Mouse (Mus musculus): ENCODE results near the gene Actn3.
"Not testable (repeated sequence)": the region's sequence is repeated elsewhere in the genome, so short reads cannot be mapped to it uniquely, and the experiment has no call there.

Gene Actn3

DNA sequence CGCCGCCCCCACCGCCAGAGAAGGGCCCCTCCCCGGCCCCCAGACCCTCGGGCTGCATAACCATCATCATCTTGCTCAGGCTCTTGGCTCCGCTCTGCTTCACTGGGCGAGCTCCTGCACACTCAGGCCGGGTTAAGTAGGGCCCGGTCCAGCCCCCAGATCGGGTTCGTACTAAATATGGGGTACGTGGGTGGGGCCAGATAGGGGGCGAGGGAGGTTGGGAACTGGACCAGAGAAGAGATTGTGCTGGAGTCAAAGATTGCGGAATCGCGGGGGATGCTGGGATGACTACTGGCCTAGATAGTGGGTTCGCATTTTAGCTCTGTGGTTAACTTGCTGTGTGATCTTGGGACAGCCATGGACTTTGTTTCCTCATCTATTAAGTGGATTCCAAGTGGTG is at the start of gene Actn3:
Gene Actn3, minus strand, starts transcription at position 125 of the 400 bp plus-strand sequence.
- CTCF ChIA-PET: interaction anchor here (0.5 kb wide), 1 partner anchor 375 kb away, joined by 3 read pairs; no protein-coding TSS in a partner anchor

DNA sequence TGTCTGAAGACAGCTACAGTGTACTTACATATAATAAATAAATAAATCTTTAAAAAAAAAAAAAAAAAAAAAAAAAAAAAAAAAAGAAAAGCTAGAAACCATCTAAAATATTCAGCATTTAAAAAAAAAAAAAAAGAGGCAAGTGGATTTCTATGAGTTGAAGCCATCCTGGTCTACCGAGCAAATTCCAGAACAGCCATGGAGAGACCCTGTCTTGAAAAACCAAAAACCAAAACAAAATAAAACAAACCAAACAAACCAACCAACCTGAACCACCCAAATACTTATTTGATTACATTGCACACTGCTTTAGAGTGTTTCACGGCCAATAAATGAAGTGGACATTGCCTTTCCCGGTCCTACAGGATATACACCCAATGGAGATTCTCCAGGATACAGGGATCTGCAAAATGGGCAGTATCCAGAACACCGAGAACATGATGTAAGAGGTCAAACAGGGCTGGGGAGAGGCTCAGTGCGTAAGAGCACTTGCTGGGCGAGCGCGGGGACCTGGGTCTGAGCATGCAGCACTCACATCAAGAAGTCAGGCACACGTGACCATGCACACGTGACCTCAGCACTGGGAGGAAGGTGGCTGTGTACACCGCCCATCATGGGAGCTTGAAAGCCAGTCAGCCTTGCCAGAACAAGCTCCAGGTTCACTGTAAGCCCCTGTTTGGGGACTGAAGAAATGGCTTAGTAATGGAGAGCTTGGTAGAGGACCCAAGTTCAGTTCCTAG is 47.6 kb upstream of the Actn3 start:
- CTCF ChIA-PET: interaction anchor here (0.7 kb wide), 1 partner anchor 546 kb away, joined by 3 read pairs; no protein-coding TSS in a partner anchor

DNA sequence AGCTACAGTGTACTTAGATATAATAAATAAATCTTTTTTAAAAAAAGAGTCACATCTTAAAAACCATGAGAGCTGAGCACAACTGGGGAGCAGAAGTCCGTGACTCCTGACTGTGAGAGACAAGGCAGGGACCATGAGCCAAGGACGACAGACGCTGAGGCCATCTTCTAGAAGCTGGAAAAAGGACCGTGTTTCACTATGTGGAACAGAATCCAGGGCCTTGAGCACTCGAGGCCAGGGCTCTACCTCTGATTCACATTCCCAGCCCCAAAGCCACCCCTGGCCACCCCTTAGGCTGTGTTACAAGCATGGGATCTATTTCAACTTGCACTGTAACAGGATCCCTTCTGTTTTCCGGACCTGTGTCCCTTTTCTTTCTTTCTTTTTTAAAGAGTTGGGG is 41.9 kb upstream of the Actn3 start:
- CTCF ChIA-PET: no interaction called here

DNA sequence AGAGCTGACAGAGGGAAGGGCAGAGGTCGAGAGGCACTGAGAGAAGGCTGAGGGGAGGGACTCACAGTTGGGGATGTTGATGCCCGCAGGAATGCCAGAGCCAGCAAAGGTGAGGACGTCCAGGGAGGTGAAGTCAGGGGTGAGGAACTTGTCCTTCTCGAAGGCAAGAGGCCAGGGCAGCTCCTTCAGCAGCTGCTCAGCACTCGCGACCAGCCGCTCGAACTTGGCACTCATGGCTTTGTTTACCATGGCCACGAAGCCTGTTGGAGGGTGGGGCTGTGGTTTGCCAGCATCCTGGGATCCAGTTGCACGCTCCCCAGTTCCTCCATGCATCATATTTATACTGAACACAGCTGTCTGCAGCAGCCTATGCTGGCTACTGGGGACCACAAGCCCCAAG is 39.1 kb upstream of the Actn3 start:
- CTCF ChIA-PET: no interaction called here

DNA sequence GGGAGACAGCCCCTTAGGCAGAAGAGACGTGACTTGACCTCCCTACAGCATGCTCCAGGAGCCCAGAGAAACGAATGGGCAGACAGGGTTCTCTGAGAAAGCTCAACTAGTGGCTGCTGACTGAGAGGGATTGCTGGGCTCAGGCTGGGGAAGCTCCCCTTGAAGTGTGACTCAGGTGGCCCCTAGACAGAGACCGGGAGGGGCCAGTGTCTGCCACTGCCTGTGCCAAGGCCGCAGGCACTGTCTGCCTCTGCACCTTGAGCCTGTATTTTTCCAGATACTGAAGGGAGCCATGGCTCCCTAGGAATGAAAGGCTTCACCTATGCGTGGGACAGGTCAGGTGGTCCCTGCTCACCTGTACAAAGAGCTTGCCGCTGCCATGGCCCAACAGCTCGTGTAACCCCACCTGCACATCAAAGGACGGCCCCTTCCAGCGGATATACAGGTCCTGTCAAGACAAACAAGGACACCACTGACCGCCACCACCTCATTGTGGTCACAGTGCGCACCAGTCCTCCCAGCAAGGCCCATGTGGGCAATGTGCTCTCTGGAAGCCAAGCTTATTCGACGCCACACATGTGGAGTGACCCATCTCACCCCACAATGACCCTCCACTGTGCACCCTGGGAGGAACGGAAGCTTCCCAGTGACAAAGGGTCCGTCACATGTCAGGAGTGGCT is 38.4 kb upstream of the Actn3 start:
- CTCF ChIA-PET: no interaction called here

DNA sequence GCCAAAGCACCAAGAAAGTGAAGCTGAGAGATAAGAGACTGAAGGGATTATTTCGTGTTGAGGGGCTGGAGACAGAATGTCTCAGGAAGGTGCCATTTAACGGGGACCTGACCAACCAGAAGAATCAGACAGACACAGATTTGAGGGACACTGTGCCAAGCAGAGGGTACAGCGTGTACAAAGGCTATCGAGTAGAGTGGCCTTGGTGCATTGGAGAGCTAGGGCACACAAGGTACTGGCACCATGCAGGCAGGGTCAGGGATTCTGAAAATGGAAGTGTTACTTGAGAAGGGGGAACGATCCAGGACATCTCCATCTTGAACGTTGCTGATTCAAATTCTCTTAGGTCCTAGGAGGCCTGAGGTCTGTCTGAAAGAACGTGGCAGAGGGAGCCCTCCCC is 31.7 kb upstream of the Actn3 start:
- CTCF ChIA-PET: no interaction called here

DNA sequence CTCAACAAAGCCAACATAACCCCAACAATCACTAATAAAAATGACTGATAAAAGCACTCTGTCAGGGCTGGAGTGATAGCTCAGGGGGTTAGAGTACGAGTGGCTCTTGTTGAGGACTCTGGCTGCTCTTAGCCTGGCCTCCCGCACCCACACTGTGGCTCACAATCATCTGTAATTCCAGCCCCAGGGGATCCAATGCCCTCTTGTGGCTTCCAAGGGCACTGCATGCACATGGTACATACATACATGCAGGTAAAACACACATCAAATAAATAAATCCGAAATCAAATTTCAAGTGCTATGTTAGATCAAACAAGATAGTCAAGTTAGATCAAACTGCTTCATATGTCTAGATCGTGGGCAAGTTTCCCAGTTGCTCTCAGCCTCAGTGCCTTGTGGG is 30.4 kb upstream of the Actn3 start:
- CTCF ChIA-PET: no interaction called here

DNA sequence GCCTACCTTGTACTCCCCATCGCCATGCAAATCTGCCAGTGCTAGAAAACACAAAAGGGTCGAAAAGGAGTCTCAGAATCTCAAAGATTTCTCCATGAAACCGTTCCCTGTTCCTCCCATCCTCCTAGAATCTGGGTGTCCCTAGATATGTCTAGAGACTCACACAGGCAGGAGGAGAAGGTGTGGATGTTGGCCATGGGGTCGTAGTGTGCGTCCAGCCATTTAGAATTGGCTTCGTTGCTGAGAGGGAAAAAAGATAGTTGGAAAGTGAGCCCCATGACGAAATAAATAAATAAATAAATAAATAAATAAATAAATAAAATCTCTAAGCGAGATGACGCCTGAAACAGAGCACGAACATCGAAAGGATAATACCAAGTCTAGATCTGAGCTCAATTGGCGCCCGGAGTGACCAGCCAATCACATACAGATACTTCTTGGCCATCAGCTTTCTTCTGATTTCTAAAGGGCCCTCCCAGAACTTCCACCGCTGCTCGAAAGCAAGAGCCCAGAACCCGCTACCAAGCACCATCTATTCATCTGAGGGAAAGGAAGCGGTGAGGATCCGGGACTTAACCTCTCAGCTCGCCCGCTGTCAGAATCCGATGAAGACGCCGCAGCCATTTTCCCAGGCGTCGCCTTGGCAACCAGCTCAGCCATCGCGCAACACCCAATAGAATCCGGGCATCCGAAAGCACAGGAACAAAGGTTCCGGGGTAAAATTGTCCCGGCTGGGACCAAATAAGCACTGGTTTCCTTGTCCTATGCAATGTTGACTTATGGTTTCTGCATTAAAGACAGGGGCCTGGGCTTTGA is 28.5 kb upstream of the Actn3 start, which contains the start of gene Bbs1:
Gene Bbs1, minus strand, starts transcription at position 650 of the 816 bp plus-strand sequence.
- CTCF ChIA-PET: no interaction called here

DNA sequence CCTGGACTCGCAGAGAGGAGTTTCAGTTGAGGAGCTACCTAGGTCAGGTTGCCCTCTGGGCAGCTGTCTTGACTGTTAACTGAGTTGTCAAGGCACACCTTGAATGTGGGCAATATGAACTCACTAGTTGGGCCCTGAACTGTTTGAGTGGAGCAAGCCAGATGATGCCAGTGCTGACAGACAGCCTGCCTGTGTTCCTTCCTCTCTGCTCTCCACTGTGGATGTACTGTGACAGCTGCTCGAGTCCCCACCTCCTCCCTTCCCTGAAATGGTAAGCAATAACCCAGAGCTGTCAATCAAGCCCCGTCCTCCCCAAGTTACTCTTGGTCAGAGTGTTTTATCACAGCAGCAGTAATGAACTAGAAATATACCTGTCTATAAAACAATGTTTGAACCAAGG is 22.2 kb upstream of the Actn3 start:
- CTCF ChIA-PET: no interaction called here

DNA sequence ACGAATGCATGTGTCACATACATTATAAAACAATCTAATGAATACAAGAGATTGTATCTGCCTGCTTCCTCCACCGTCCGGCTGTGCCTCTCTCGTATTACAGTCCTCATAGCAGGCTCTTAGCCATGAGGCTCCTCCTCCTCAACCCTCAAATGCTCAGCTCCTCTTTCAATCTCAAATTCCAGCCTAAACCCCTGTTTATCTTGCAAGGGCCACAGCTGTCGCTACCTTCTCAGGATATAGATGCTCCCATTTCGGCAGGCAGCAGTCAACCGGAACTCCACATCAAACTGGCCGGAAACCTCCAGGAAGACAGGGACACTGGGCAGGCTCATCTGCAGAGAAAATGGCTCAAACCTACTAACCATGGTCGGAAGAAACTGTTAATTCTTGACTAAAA is 21.3 kb upstream of the Actn3 start:
- CTCF ChIA-PET: no interaction called here

DNA sequence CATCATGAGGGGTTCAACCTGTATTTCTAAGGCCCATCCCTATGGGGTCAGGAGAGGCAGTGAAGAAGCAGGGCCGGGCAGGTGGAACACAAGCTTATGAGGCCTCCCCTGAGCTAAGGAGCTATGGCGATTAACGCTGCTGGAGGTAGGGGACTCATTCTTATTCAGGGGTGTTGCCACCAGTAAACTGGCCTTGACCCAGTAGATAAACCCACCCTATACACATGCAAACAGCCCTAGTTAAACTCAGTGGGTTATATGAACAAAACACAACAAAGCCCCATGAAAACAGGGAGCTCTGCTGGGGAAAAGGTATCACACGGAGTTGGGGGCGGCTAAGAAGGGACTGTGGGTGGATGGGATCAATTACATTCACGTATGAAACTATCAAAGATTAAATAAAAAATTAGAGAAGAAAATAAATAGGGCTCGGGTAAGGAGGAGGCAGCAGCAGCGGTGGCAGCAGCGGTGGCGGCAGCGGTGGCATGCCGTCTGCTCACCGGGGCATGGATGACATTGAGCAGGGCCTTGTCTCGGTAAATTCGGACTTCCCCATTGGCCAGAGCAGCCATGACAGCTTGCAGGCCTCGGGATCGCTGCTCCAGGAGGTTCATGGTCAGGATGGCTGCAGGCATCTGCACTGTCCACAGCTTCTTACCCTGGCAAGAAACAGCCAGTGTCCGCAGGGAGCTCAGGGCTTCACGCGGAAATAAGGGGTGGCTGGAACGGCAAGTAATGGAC is 19.2 kb upstream of the Actn3 start:
- CTCF ChIA-PET: interaction anchor here (0.9 kb wide), 1 partner anchor 12 kb away, joined by 3 read pairs; no protein-coding TSS in a partner anchor

DNA sequence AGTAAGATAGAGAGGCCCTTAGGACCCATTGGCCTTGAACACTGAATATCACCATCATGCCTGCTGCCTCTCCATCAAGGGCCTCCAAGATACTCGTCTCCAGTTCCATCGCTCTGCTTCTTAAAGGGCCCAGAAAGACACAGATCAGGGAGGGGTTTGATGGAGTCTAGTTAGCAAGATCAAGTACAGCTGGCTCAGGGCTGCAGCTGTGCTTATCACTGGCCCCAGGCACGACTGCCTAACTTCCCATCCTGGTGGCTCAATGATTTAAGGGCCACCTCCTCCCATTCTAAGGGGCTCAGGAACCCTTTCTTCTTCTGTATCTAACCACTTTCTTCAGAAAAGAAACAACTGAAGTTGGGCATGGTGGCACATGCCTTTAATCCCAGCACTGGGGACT is 14.1 kb upstream of the Actn3 start:
- CTCF ChIA-PET: no interaction called here

DNA sequence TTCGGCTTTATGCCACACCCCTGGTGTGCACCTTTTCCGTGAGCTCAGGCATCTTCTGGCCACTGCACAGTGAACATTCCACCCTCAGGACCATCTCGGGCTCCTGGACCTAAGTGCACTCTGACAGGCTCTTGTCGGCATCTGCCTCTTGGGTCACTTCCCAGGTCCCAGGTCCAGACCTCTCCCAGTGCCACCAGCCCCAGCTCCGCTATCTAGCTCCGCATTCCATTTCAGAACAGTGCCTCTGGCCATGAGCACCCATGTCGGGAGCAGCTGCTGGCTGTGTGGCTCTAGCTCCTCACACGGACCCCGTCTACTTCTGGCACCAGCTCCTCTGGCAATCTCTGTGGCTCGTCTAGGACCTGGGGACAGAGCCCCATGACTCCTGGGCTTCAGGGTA is 12.1 kb upstream of the Actn3 start:
- CTCF ChIA-PET: no interaction called here

DNA sequence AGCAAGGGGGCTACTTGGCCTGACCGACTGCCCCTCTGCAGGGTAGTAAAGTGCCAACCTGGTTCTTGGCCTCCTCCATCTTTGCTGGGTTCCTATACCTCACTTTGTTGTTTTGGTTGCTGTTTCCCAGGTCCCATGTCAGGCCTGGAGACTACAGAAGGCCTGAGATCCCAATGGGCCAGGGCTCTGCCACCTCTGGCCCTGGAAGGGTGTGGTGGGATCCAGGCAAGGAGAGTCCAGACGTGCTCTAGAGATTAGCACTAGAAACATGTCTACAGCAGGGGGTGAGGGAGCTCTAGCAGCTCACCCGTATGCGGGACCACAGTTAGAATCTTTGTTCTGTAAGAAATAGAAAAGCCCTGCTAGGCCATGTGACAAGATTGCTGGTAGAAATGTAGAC is 6.3 kb upstream of the Actn3 start:
- CTCF ChIA-PET: no interaction called here

DNA sequence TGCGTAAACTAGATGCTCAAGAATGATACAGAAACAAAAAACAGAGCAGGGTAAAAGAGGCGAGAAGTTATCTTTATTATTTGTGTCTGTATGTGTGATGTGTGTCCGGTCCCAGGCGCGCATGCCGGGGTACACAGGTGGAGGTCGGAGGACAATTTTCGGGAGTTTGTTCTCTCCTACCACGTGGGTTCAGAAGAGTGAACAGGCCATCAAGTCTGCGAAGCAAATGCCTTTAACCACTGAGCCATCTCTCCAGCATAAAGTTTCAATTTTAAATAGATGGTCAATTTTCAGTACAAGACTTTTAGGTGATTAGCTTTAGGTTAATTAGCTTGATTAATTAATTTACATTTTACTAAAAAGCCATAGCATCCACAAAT is 1.6 kb upstream of the Actn3 start:
- CTCF ChIA-PET: no interaction called here

DNA sequence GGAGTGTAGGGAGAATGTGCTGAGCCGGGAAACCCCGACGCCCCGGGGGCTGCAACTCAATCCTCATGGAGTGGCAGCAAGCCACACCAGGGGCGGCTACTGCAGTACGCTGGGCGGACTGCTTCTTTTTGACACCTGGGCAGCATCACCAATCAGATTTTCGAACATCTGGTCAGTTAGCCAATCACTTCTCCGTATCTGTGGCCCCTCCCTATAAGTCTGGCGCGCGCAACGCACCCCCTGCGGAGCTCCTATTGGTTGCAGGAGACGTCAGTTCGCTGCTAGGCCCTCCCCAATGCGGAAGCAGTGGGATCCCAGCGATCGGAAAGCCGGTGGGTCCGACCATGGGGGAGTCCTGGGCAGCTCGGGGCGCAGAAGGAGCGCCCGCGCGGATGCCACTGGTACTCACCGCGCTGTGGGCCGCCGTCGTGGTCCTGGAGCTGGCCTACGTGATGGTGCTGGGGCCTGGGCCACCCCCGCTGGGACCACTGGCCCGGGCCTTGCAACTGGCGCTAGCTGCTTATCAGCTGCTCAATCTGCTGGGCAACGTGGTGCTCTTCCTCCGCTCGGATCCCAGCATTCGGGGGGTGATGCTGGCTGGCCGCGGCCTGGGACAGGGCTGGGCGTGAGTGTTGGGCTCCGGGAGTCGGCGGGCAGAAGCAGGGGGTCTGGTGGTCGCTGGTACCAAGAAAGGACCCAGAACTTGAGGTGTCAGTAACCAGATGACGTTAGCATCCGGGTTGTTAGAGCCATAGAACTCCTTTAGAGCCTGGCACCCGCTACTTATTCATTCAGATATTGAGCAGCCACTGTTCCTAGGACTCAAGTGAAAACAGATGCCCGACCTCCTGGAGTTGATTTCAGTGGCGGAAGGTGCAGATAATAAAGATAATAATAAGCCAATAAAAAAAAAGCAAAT is 955 bp upstream of the Actn3 start, which contains the start of gene Zdhhc24:
Gene Zdhhc24, plus strand, starts transcription at position 264 of the 919 bp plus-strand sequence.
- CTCF ChIA-PET: interaction anchor here (0.5 kb wide), 2 partner anchors 376 to 549 kb away, joined by 3 to 8 read pairs; no protein-coding TSS in a partner anchor

DNA sequence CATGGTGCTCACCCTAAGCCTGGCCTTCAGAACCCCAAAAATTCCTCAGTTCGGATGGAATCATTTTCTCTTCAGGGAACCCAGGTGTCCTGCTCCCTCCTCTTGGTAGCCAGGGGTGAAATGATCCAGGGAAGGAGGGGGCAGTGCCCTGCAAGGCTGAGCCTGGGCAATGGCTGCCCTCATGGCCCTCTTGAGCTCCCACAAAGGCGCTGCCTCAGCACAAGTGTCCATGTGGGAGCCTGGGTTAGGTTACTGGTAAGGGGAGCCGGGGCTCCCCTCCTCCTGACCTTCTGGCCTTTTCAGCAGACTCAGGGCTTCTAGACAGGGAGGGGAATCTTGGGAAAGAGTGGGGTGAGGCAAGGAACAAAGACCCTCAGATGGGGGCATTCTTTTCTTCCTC is 954 bp downstream of the Actn3 start:
- CTCF ChIA-PET: no interaction called here

DNA sequence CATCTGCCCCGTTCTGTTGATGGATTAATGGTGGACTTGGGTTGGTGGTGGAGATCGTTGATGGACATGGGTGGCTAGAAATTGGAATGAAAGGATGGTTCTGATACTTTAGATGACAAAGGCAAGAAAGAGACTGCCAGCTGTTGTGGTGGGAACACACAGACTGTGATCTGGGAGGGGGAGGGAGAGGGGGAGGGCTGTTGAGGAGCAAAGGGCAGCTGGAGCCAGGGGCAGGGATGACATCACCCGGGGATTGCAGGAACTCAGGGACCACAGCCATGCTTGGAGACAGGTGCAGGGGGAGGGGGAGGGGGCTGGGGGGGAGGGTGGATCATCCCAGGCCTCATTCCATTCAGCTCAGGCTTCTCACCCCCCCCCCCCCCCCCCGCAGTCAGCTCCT is 1.5 kb downstream of the Actn3 start:
- CTCF ChIA-PET: no interaction called here

DNA sequence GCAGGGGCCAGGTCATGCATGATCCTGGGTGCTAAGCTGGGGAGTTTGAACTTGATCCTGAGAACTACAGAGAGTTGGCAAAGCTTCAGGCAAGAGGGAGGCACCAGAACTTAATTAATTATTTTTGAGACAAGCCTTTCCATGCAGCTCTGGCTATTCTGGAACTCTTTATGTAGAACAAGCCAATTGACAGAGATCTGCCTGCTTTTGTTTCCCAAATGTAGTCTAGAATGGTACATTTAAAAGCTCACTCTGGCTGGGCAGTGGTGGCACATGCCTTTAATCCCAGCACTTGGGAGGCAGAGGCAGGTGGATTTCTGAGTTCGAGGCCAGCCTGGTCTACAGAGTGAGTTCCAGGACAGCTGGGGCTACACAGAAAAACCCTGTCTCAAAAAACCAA is 3.1 kb downstream of the Actn3 start:
- CTCF ChIA-PET: not testable (repeated sequence)

DNA sequence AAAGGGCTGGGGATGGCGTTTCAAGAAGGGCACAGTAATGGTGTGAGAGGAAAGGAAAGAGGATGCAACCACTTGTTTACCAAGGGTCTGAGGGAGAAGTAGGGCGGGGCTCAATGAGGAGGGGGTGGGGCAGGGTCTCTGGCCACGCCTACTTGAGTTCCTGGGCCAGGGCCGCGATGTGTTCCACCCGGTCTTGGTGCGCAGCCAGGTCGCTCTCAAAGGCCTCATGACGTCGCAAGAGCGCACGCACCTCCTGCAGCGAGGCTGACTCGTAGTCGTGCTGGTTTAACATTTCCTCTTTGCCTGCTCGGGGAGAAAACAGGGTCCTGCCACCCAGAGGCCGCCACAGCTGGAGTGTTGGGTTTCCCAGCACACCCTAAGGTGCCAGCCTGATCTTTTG is 12.6 kb downstream of the Actn3 start:
- CTCF ChIA-PET: no interaction called here

DNA sequence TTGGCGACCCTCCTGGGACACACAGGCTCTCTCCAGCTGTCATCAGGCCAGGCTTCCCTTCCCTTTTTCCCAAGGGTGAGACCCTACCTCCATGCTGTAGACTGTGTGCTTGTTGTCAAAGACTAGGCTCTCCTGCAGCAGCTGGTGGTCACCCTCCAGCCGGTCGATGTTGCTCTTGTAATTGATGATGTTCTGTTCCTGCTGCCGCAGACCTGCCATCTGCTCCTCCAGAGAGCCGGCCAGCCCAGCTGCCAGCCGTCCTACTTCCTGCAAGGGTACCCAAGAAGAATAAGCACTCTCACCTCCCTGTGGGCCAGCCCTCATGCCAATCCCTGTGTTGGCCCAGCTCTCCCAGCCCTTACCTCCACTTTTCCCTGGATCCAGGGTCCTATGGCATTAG is 14.7 kb downstream of the Actn3 start:
- CTCF ChIA-PET: no interaction called here
